8 mouse cellular contexts compared by ENCODE assay signal in the genomic region with DNA sequence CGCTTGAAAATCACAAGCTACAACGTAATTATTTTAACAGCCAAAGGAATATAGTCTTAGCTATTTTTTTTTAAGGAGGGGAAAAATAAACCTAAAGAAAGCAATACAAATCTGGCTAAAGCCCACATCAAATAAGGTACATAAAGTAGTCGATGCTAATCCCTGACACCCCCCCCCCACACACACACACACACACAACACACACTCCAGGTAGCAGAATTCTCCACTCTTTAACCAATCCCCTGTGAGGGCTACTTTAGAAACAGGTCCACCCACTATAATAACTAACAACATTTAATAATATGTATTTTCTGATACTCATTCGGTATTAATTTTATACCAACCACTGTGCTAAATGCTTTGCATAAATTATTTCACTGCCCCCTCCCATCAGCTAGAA. TPM values are rescaled to one million over a fixed set of nuclear protein-coding genes. Genes with fewer than 3 reads are reported as not detected.
A peak's percentile ranks its signal among the peaks of the same experiment; 100 is the strongest.
DNase-seq lines count a peak whose midpoint lies in the region; ATAC-seq and TF ChIP-seq lines count a peak whose summit lies in the region.

No protein-coding gene starts in this region.

- H3K4me1 ChIP-seq in liver, embryonic 11.5 days (replicated peaks; ENCODE audit: control insufficient read depth, insufficient read depth, low read length) = peaks cover 79% of the 10 kb centered on the region
- peaks cover 88% of the 10 kb centered on the region for H3K4me1 ChIP-seq in embryonic facial prominence, embryonic 15.5 days
- peaks cover 16% of the 10 kb centered on the region for H3K4me1 ChIP-seq in intestine, postnatal 0 days (replicated peaks; ENCODE audit: control insufficient read depth, insufficient read depth, low read length)
- H3K4me1 ChIP-seq in neural tube, embryonic 15.5 days = peaks cover 80% of the 10 kb centered on the region

- peak overlapping the region; percentile 64 for H3K4me3 ChIP-seq in liver, embryonic 11.5 days (ENCODE audit: low read depth, low read length)
- H3K4me3 ChIP-seq in embryonic facial prominence, embryonic 15.5 days (replicated peaks) = peak overlapping the region; percentile 68
- peak overlapping the region; percentile 47 for H3K4me3 ChIP-seq in intestine, postnatal 0 days (ENCODE audit: low read depth, low read length)
- peak overlapping the region; percentile 65 for H3K4me3 ChIP-seq in neural tube, embryonic 15.5 days (replicated peaks)

- no peak for DNase-seq in liver, embryonic 11.5 days (ENCODE audit: low spot score)
- DNase-seq in liver = no peak
- DNase-seq in MN1 (ENCODE audit: low spot score) = no peak
- DNase-seq in kidney, postnatal 14 days = no peak
- DNase-seq in layer of hippocampus, adult 9-11 months = no peak

- TF ChIP-seq CTCF in intestine, postnatal 0 days (IDR thresholded peaks at IDR 0.05; ENCODE audit: low read depth) = no peak

- WGBS in liver, embryonic 11.5 days = 5% methylated on average over 4 of the region's 4 CpGs
- WGBS in embryonic facial prominence, embryonic 15.5 days = under 1% methylated on average over 4 of the region's 4 CpGs
- WGBS in intestine, postnatal 0 days = 4% methylated on average over 4 of the region's 4 CpGs
- under 1% methylated on average over 4 of the region's 4 CpGs for WGBS in neural tube, embryonic 15.5 days

- H3K36me3 ChIP-seq in liver, embryonic 11.5 days (ENCODE audit: control insufficient read depth, insufficient read depth, low read length) = no peaks in the 10 kb centered on the region
- H3K36me3 ChIP-seq in embryonic facial prominence, embryonic 15.5 days = 0 out of 2 replicates have a peak, but pooled peaks cover 7% of the 10 kb centered on the region
- no peaks in the 10 kb centered on the region; the same call in 1 of the 2 replicates for H3K36me3 ChIP-seq in intestine, postnatal 0 days (ENCODE audit: control insufficient read depth, insufficient read depth)
- H3K36me3 ChIP-seq in neural tube, embryonic 15.5 days = peaks cover 10% of the 10 kb centered on the region

- peak overlapping the region; percentile 96 for H3K27ac ChIP-seq in liver, embryonic 11.5 days (ENCODE audit: low read depth, low read length)
- peak overlapping the region; percentile 97 for H3K27ac ChIP-seq in embryonic facial prominence, embryonic 15.5 days (replicated peaks)
- peak overlapping the region; percentile 93 for H3K27ac ChIP-seq in intestine, postnatal 0 days (ENCODE audit: low read depth, low read length)
- peak overlapping the region; percentile 98 for H3K27ac ChIP-seq in neural tube, embryonic 15.5 days (replicated peaks)

- H3K9ac ChIP-seq in liver, embryonic 11.5 days (ENCODE audit: low read depth, low read length) = 0 out of 2 replicates have a peak overlapping the region, but pooled peaks have one; percentile 2
- peak overlapping the region; percentile 18; the same call in 1 of the 2 replicates for H3K9ac ChIP-seq in embryonic facial prominence, embryonic 15.5 days
- peak overlapping the region; percentile 60; the same call in 1 of the 2 replicates for H3K9ac ChIP-seq in intestine, postnatal 0 days (ENCODE audit: low read depth, low read length)
- H3K9ac ChIP-seq in neural tube, embryonic 15.5 days (replicated peaks) = peak overlapping the region; percentile 60

- ATAC-seq in liver, embryonic 11.5 days (replicated peaks; ENCODE audit: low FRiP score) = no peak
- no peak for ATAC-seq in embryonic facial prominence, embryonic 15.5 days (ENCODE audit: insufficient number of reproducible peaks, low FRiP score, low TSS enrichment, low read depth)
- ATAC-seq in intestine, postnatal 0 days = no peak
- no peak for ATAC-seq in neural tube, embryonic 15.5 days (ENCODE audit: low FRiP score)

- H3K9me3 ChIP-seq in liver, embryonic 11.5 days (ENCODE audit: control insufficient read depth, low read length) = no peaks in the 10 kb centered on the region
- H3K9me3 ChIP-seq in embryonic facial prominence, embryonic 15.5 days (replicated peaks) = no peaks in the 10 kb centered on the region
- no peaks in the 10 kb centered on the region for H3K9me3 ChIP-seq in intestine, postnatal 0 days (ENCODE audit: control insufficient read depth)
- H3K9me3 ChIP-seq in neural tube, embryonic 15.5 days (replicated peaks) = no peaks in the 10 kb centered on the region

- peaks cover 11% of the 10 kb centered on the region for H3K27me3 ChIP-seq in liver, embryonic 11.5 days (replicated peaks; ENCODE audit: control insufficient read depth, insufficient read depth, low read length)
- H3K27me3 ChIP-seq in embryonic facial prominence, embryonic 15.5 days = peaks cover 8% of the 10 kb centered on the region
- H3K27me3 ChIP-seq in intestine, postnatal 0 days (replicated peaks; ENCODE audit: control insufficient read depth, insufficient read depth, low read length) = peaks cover 8% of the 10 kb centered on the region; the same call in 1 of the 2 replicates
- H3K27me3 ChIP-seq in neural tube, embryonic 15.5 days (replicated peaks) = peaks cover 11% of the 10 kb centered on the region

- peak overlapping the region; percentile 93 for H3K4me2 ChIP-seq in liver, embryonic 11.5 days
- peak overlapping the region; percentile 86 for H3K4me2 ChIP-seq in embryonic facial prominence, embryonic 15.5 days (replicated peaks)
- H3K4me2 ChIP-seq in intestine, postnatal 0 days (replicated peaks; ENCODE audit: low read depth) = peak overlapping the region; percentile 86
- H3K4me2 ChIP-seq in neural tube, embryonic 15.5 days = peak overlapping the region; percentile 96

RNA-seq across cellular contexts. Expression of a gene that starts 3.0 kb away (rescaled TPM):
- polyA plus RNA-seq in liver, embryonic 11.5 days (2014; fragmentation: Nextera tagmentation; extraction: Ambion mirVana) = 15.4 and 17.4 TPM in 2 replicates
- 35.5 and 37.2 TPM in 2 replicates for polyA plus RNA-seq in embryonic facial prominence, embryonic 15.5 days (2015; fragmentation: Nextera tagmentation; extraction: Ambion mirVana)
- 18.2 and 23.6 TPM in 2 replicates for polyA plus RNA-seq in intestine, postnatal 0 days (2015; fragmentation: Nextera tagmentation; extraction: Ambion mirVana)
- 29.4 and 32.6 TPM in 2 replicates for polyA plus RNA-seq in neural tube, embryonic 15.5 days (2015; fragmentation: Nextera tagmentation; extraction: Ambion mirVana)

RNA-seq across cellular contexts. Expression of a gene that starts 18.5 kb away (rescaled TPM):
- polyA plus RNA-seq in liver, embryonic 11.5 days (2014; fragmentation: Nextera tagmentation; extraction: Ambion mirVana) = 20.4 and 26.2 TPM in 2 replicates
- polyA plus RNA-seq in embryonic facial prominence, embryonic 15.5 days (2015; fragmentation: Nextera tagmentation; extraction: Ambion mirVana) = 19.5 and 20.0 TPM in 2 replicates
- 24.1 and 24.9 TPM in 2 replicates for polyA plus RNA-seq in intestine, postnatal 0 days (2015; fragmentation: Nextera tagmentation; extraction: Ambion mirVana)
- polyA plus RNA-seq in neural tube, embryonic 15.5 days (2015; fragmentation: Nextera tagmentation; extraction: Ambion mirVana) = 6.2 and 9.1 TPM in 2 replicates

RNA-seq across cellular contexts. Expression of a gene that starts 21.1 kb away (rescaled TPM):
- polyA plus RNA-seq in liver, embryonic 11.5 days (2014; fragmentation: Nextera tagmentation; extraction: Ambion mirVana) = 19.7 and 19.9 TPM in 2 replicates
- polyA plus RNA-seq in embryonic facial prominence, embryonic 15.5 days (2015; fragmentation: Nextera tagmentation; extraction: Ambion mirVana) = 32.6 and 40.9 TPM in 2 replicates
- polyA plus RNA-seq in intestine, postnatal 0 days (2015; fragmentation: Nextera tagmentation; extraction: Ambion mirVana) = 8.6 and 8.9 TPM in 2 replicates
- 29.7 and 31.5 TPM in 2 replicates for polyA plus RNA-seq in neural tube, embryonic 15.5 days (2015; fragmentation: Nextera tagmentation; extraction: Ambion mirVana)

RNA-seq across cellular contexts. Expression of a gene that starts 21.2 kb away (rescaled TPM):
- 151 and 178 TPM in 2 replicates for polyA plus RNA-seq in liver, embryonic 11.5 days (2014; fragmentation: Nextera tagmentation; extraction: Ambion mirVana)
- 150 and 158 TPM in 2 replicates for polyA plus RNA-seq in embryonic facial prominence, embryonic 15.5 days (2015; fragmentation: Nextera tagmentation; extraction: Ambion mirVana)
- polyA plus RNA-seq in intestine, postnatal 0 days (2015; fragmentation: Nextera tagmentation; extraction: Ambion mirVana) = 159 and 164 TPM in 2 replicates
- 130 and 132 TPM in 2 replicates for polyA plus RNA-seq in neural tube, embryonic 15.5 days (2015; fragmentation: Nextera tagmentation; extraction: Ambion mirVana)

RNA-seq across cellular contexts. Expression of a gene that starts 47.3 kb away (rescaled TPM):
- 13.8 and 17.1 TPM in 2 replicates for polyA plus RNA-seq in liver, embryonic 11.5 days (2014; fragmentation: Nextera tagmentation; extraction: Ambion mirVana)
- 88.3 and 91.8 TPM in 2 replicates for polyA plus RNA-seq in embryonic facial prominence, embryonic 15.5 days (2015; fragmentation: Nextera tagmentation; extraction: Ambion mirVana)
- 19.4 and 24.8 TPM in 2 replicates for polyA plus RNA-seq in intestine, postnatal 0 days (2015; fragmentation: Nextera tagmentation; extraction: Ambion mirVana)
- polyA plus RNA-seq in neural tube, embryonic 15.5 days (2015; fragmentation: Nextera tagmentation; extraction: Ambion mirVana) = 70.6 and 76.1 TPM in 2 replicates

Comparison
In these comparisons a context has a peak if more than half of its experiments do, and no peak if none do; other contexts are left out.
1. H3K9ac ChIP-seq: peak in every context shown above with its lines; median percentile 60 in intestine, postnatal 0 days; 60 in neural tube, embryonic 15.5 days; 18 in embryonic facial prominence, embryonic 15.5 days; 2 in liver, embryonic 11.5 days.